Mouse (Mus musculus): Measurements from ENCODE around the gene Fthl17b.

DNA sequence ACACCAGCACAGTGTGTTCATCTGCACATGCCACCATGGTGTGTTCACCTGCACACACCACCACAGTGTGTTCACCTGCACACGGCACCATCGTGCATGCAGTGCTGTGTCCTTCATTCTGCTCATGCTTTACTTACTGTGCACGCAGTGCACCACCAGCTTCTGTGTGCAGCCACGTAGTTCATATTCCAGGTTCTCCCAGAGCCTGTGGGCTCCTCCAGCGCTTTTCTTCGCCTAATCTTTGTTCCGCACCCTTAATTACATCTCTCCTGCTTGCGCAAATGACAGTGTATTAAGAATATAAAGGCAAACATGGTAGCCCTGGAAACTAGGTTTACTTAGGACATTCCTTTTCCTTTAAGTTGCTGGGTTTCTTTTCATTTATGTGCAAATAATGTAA is 18.7 kb downstream of the Fthl17b start:
- no peak for TF ChIP-seq CTCF (IDR thresholded peaks at IDR 0.05; ENCODE audit: low read depth)
- TF ChIP-seq EP300 (IDR thresholded peaks at IDR 0.05; ENCODE audit: low read depth): no peak
